Mouse (Mus musculus) G1E (cell line): ENCODE results near the gene Myh8.

Experiments used
- CTCF ChIP-seq: IDR thresholded peaks from 2 replicates; pipeline ENCODE4 v1.5.1; 2012; ENCODE audit warnings: low read depth, low read length, inconsistent platforms, mixed read lengths
- GATA2 ChIP-seq: IDR thresholded peaks from 2 replicates; pipeline ENCODE4 v1.6.1; 2012; ENCODE audit warnings: low read depth, low read length, inconsistent platforms, borderline replicate concordance
- POLR2AphosphoS5 ChIP-seq: IDR thresholded peaks from 2 replicates; pipeline ENCODE4 v1.6.1; 2012; ENCODE audit warnings: low read depth, low read length, inconsistent platforms; ENCODE audit not compliant: insufficient replicate concordance
- TAL1 ChIP-seq: conservative IDR thresholded peaks from 2 replicates; pipeline ENCODE4 v1.6.1; 2012; ENCODE audit warnings: low read depth, low read length, inconsistent platforms, mixed read lengths

GRCm38 (mm10) chr11:67253691-67254090 is 23.2 kb upstream of the Myh8 start:
- TF ChIP-seq CTCF (no peak), TAL1 (no peak), GATA2 (no peak), POLR2AphosphoS5 (no peak)
